Mouse (Mus musculus) CH12F3 (cell line): Measurements from ENCODE around the gene Lmf2.

Experiments
- in situ Hi-C: fragments of 300-500 bp; cut with MboI; formaldehyde crosslinking; loops from 2 replicates; pipeline ENCODE4 v1.14.3; 2020; ENCODE audit warnings: low sequenced_read_pairs

Lmf2 gene

DNA sequence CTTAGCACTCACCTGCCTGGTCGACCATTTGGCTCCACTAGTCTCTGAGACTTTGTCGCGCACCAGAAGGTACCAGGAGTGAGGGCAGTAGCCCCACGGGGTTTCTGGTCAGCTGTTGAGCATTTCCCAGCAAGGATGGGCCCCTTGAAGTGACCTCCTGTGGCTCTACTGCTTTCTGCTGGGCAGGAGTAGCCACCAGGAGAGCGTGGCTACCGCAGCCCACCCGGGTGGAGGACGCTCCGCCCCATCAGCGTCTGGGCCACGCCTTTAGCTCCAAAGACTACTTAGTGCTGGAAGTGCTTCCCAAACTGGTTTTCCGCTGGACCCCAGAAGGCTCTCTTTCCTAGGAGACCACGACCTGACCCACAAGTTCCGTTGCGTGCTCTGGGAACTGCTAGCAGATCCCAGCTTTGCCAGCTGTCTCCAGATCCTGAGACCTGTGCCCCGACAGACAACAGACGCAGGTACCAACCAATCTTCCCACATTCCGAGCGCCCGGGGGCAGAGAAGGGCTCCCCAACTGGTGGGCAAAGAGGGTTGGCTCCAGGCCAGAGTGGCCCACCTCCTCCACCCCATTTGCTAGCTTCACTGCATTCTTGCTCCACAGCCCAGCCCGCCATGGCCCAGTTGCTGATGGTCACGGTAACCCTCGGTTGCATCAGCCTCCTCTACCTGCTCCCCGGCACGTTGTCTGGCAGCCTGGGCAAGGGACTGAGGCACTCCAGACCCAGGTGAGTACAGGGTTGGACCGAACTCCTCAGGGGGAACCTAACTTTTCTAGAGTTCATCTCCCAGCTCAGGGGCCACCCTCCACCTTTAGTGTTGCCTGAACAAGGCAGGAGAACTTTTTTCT, 32.6 kb downstream of the Lmf2 start, which contains the start of gene Adm2:
Adm2 (plus strand) TSS at position 51 of the 853 bp plus-strand sequence.
- in situ Hi-C loops, result no loop called here

- in situ Hi-C loops, result no loop called here
These were observed 34.2 kb downstream of the Lmf2 start for GRCm38 (mm10) chr15:89321264-89321663.

DNA sequence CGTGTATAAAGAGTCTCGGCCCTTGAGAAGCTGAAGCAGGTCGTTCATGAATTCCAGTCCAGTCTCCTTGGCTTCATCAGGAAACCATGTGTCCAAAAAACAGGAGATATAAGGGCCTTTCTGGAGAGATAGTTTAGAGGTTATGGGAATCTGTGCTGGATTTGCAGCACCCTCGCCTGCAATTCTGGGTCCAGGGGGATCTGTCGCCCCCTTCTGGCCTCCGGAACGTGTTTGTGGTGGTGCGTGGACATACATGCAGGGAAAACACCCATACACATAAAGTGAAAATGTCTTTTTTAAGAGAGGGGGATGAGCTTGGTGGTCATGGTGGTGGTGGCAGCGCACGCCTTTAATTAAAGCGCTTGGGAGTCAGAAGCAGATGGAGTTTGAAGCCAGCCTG, 39.3 kb downstream of the Lmf2 start:
- in situ Hi-C loops, result no loop called here

DNA sequence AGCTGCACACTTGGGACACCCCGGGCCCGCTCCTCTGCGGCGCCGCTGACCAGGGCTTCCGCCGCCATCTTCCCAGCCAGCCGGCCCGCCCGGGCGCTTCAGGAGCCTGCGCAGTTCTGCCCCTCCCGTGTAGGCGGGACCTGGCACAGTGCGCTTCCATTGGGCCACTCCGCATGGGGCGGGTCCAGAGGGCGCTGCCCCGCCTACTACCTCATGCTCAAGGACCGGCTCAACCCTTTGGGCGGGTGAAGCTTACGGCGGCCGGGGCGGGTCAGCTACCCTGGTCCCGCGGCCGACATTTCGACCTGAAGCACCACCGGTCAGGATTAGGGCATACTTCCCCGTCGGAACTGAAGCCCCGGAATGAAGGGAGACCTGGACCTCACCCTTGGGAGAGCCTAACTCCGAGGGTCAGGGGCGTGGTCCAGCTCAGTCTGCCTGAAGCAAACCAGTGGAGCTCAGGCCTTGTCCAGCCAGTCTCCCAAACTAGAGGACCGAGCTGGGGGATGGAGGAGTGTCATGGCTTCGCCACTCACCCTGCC, 40.2 kb downstream of the Lmf2 start, which contains the start of gene Sbf1:
Sbf1 (minus strand) TSS at position 122 of the 542 bp plus-strand sequence.
- in situ Hi-C loops, result no loop called here

- in situ Hi-C loops, result no loop called here
These were observed 40.8 kb downstream of the Lmf2 start for GRCm38 (mm10) chr15:89314511-89315189.

- in situ Hi-C loops, result no loop called here
These were observed 41.4 kb downstream of the Lmf2 start for GRCm38 (mm10) chr15:89314107-89314506.

GRCm38 (mm10) chr15:89313359-89313758, 42.1 kb downstream of the Lmf2 start:
- in situ Hi-C loops, result no loop called here

DNA sequence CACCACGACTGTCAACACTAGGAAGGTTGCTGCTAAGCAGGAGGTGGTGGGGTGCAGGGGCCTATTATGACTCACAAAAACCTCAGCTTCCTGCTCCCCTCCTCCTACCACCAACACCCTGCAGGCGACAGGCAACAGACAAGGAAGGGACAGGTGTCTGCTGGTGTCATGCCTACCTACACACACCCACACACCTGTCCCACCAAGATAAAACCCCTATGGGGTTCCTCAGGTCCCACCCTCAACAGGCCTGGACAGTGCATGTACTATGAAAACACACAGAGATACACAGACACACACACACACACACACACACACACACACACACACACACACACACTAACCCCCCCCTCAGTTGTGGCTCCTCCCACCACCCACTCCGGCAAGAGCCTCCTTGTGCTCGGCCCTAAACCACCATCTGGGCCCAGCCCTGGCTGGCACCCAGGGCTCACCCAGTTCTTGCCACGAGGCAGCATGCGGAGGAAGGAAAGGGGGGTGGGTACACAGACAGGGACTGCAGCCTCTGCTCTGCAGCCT, 45.4 kb downstream of the Lmf2 start:
- in situ Hi-C loops, result no loop called here

GRCm38 (mm10) chr15:89308406-89309139, 46.9 kb downstream of the Lmf2 start:
- in situ Hi-C loops, result no loop called here

- in situ Hi-C loops, result no loop called here
These were observed 48.0 kb downstream of the Lmf2 start for GRCm38 (mm10) chr15:89307461-89307860.

DNA sequence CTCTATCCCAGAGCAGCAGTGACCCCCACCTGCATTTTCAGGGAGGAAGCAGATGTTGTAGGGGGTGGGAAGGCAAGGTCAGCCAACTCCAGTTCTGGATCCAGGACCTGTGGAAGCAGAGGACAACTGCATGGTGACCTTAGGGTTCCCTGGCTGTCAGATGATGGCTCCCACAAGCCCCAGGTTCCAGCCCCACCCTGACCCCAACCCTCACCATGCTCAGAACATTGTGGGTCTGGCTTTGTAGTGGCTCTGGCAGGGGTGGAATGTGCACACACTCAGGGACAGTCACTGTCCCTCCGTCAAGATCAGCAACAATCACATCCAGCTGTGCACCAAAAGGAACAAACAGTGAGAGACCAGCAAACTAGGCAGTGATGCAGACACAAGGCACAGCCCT, 49.5 kb downstream of the Lmf2 start:
- in situ Hi-C loops, result no loop called here
